Mouse (Mus musculus) CH12.LX (cell line): ENCODE results near the gene Mettl26. TPM values are rescaled to one million over a fixed set of nuclear protein-coding genes. Genes with fewer than 3 reads are reported as not detected.

Source experiments
- DNase-seq: peaks from one replicate; pipeline ENCODE4 v3.0.0-alpha.2; 2013; ENCODE audit errors: extremely low read depth
- H3K27ac ChIP-seq: 2 replicates; pipeline ENCODE4 v1.5.1; 2012; ENCODE audit warnings: low read depth, mild to moderate bottlenecking, control low read depth, moderate library complexity; ENCODE audit not compliant: insufficient read depth
- H3K27me3 ChIP-seq: replicated peaks from 2 replicates; pipeline ENCODE3; 2012; ENCODE audit warnings: inconsistent platforms
- H3K36me3 ChIP-seq, 2 experiments: replicated peaks in 1 of 2; 2 replicates each; pipeline versions ENCODE3 to v1.6.1; 2012; ENCODE audit warnings: inconsistent platforms in 1 of 2, low read length in 1 of 2, mild to moderate bottlenecking in 1 of 2, mixed read lengths in 1 of 2, moderate library complexity in 1 of 2; ENCODE audit not compliant: control insufficient read depth in 1 of 2, insufficient read depth in 1 of 2
- H3K4me1 ChIP-seq, 2 experiments: 2 replicates each; pipeline ENCODE4 v1.6.1; 2012; ENCODE audit warnings: inconsistent platforms in 1 of 2, moderate library complexity in 1 of 2; ENCODE audit not compliant: insufficient read depth in 2 of 2, control insufficient read depth in 1 of 2
- H3K4me2 ChIP-seq: 2 replicates; pipeline ENCODE4 v1.6.1; 2012; ENCODE audit warnings: low read depth, mild to moderate bottlenecking, control low read depth; ENCODE audit not compliant: poor library complexity, insufficient read depth, severe bottlenecking
- H3K4me3 ChIP-seq, 3 experiments: fragments of 150-350 bp in 1 of 3; sonication (generic) in 1 of 3; replicated peaks in 1 of 3; 2 replicates each; pipeline versions ENCODE3 to v1.5.1; 2011 to 2012; ENCODE audit warnings: low read depth in 2 of 3, low read length in 2 of 3, mild to moderate bottlenecking in 2 of 3, moderate library complexity in 2 of 3, control low read depth in 1 of 3, improper control_type of control experiment in 1 of 3, inconsistent platforms in 1 of 3, mixed read lengths in 1 of 3; ENCODE audit not compliant: poor library complexity in 1 of 3
- H3K79me2 ChIP-seq: replicated peaks from 2 replicates; pipeline ENCODE4 v1.6.1; 2012; ENCODE audit warnings: mild to moderate bottlenecking, moderate library complexity; ENCODE audit not compliant: control insufficient read depth, poor library complexity, insufficient read depth, severe bottlenecking; ENCODE audit errors: extremely low read depth
- H3K9ac ChIP-seq: 2 replicates; pipeline ENCODE4 v1.6.1; 2012; ENCODE audit warnings: low read depth, mild to moderate bottlenecking, control low read depth, moderate library complexity; ENCODE audit not compliant: insufficient read depth
- H3K9me3 ChIP-seq: replicated peaks from 2 replicates; pipeline ENCODE3; 2012; ENCODE audit warnings: low read length, inconsistent platforms, mixed read lengths
- CHD2 ChIP-seq: IDR thresholded peaks from 2 replicates; pipeline ENCODE4 v1.6.1; 2011; ENCODE audit warnings: low read length, improper control_type of control experiment
- CTCF ChIP-seq, 2 experiments: IDR thresholded peaks in 1 of 2; conservative IDR thresholded peaks in 1 of 2; 2 replicates each; pipeline ENCODE4 v1.5.1; 2011 to 2012; ENCODE audit warnings: low read depth in 2 of 2, low read length in 2 of 2, improper control_type of control experiment in 1 of 2, inconsistent platforms in 1 of 2, mild to moderate bottlenecking in 1 of 2, moderate library complexity in 1 of 2
- EP300 ChIP-seq: IDR thresholded peaks from 2 replicates; pipeline ENCODE4 v1.6.1; 2011; ENCODE audit warnings: low read length, improper control_type of control experiment
- GABPA ChIP-seq: IDR thresholded peaks from 2 replicates; pipeline ENCODE4 v1.6.1; 2012; ENCODE audit warnings: low read depth, low read length, improper control_type of control experiment, inconsistent platforms; ENCODE audit not compliant: insufficient replicate concordance
- JUND ChIP-seq: conservative IDR thresholded peaks from 2 replicates; pipeline ENCODE4 v1.6.1; 2011; ENCODE audit warnings: low read depth, low read length, improper control_type of control experiment
- KAT2A ChIP-seq: IDR thresholded peaks from 2 replicates; pipeline ENCODE4 v1.6.1; 2012; ENCODE audit warnings: low read length, improper control_type of control experiment, inconsistent platforms; ENCODE audit not compliant: insufficient replicate concordance
- MXI1 ChIP-seq: IDR thresholded peaks from 2 replicates; pipeline ENCODE4 v1.6.1; 2011; ENCODE audit warnings: mild to moderate bottlenecking, low read depth, low read length, improper control_type of control experiment
- NELFE ChIP-seq: IDR thresholded peaks from 2 replicates; pipeline ENCODE4 v1.6.1; 2011; ENCODE audit warnings: low read depth, low read length, improper control_type of control experiment
- PAX5 ChIP-seq: IDR thresholded peaks from 2 replicates; pipeline ENCODE4 v1.6.1; 2012; ENCODE audit warnings: low read length, inconsistent platforms, mixed read lengths
- POLR2AphosphoS2 ChIP-seq: IDR thresholded peaks from 2 replicates; pipeline ENCODE4 v1.6.1; 2011; ENCODE audit warnings: low read depth, low read length, improper control_type of control experiment
- RAD21 ChIP-seq: IDR thresholded peaks from 2 replicates; pipeline ENCODE4 v1.6.1; 2011; ENCODE audit warnings: low read depth, mild to moderate bottlenecking, low read length, improper control_type of control experiment, moderate library complexity
- TCF12 ChIP-seq: IDR thresholded peaks from 2 replicates; pipeline ENCODE4 v1.6.1; 2014; ENCODE audit warnings: low read depth, mild to moderate bottlenecking, inconsistent platforms, low read length, improper control_type of control experiment
- USF2 ChIP-seq: conservative IDR thresholded peaks from 2 replicates; pipeline ENCODE4 v1.6.1; 2011; ENCODE audit warnings: low read depth, low read length, improper control_type of control experiment
- dilution Hi-C: fragments of 300-500 bp; cut with MboI; formaldehyde crosslinking; loops from 2 replicates; pipeline ENCODE4 v1.14.3; 2020; ENCODE audit warnings: low sequenced_read_pairs; ENCODE audit not compliant: extremely low pct_unique_long_range_greater_than_20kb, extremely low pct_ligation_motif_present
- in situ Hi-C: fragments of 300-500 bp; cut with MboI; formaldehyde crosslinking; loops from 3 replicates; pipeline ENCODE4 v1.14.3; 2019; ENCODE audit warnings: low sequenced_read_pairs, low pct_ligation_motif_present, low pct_unique_long_range_greater_than_20kb, mixed read lengths
- polyA plus RNA-seq: library from polyadenylated mRNA; unstranded; fragments of >175 nt; gene quantifications from 2 replicates; pipeline ENCODE4 v1.2.1, GENCODE M21; 2012; ENCODE audit warnings: low read depth; ENCODE audit not compliant: insufficient read length
- total RNA-seq, 2 experiments: library from RNA; depleted of rRNA; stranded (reverse); fragments of 300-350 nt in 1 of 2; fragments of >200 nt in 1 of 2; gene quantifications; 2 replicates each; pipeline ENCODE4 v1.2.3; 2012 to 2014

Mettl26 gene
- total and polyA plus RNA-seq, 3 experiments, result 29.8 to 52.5 (median 33.0) TPM

DNA sequence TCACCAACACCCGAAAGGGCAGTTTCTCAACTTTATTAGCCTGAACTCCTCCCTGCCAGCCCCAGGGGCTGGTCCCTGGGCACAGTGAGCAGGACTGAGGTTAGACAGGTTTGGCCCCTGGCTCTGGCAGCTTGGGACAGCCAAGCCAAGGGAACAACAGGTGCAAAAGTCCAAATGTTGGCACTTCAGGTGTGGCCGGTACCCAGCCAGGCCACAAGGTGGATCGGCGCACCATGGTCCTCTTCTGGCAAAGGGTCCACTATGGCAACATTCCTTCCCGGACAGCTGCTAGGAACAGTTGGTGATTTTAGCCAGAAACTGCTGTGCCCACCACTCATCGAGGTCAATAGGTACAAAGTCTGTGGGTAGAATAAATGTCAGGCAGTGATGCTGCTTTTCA lies 11.2 kb upstream of the Mettl26 start:
- in situ Hi-C loops (no loop called here), dilution Hi-C loops (no loop called here)
- Histone ChIP-seq H3K36me3 (peaks cover 0 to 11% of the 10 kb centered on the region in 2 experiments), H3K9me3 (no peaks in the 10 kb centered on the region), H3K4me1 (peaks cover 13 to 37% of the 10 kb centered on the region in 2 experiments), H3K27me3 (peaks cover 37% of the 10 kb centered on the region), H3K9ac (no peak overlapping the region), H3K4me2 (no peak overlapping the region), H3K79me2 (no peaks in the 10 kb centered on the region), H3K27ac (no peak overlapping the region), H3K4me3 (no peak overlapping the region)
- TF ChIP-seq EP300, result no peak
- TF ChIP-seq USF2, result no peak
- peak in 1 of 2 experiments; percentile 19; a peak in 1 of 4 replicates for TF ChIP-seq CTCF (conservative IDR thresholded peaks at IDR 0.05 in 1 of 2, IDR thresholded peaks at IDR 0.05 in 1 of 2; ENCODE audit: low read depth in 2 of 2, low read length in 2 of 2)
- DNase-seq, result no peak

DNA sequence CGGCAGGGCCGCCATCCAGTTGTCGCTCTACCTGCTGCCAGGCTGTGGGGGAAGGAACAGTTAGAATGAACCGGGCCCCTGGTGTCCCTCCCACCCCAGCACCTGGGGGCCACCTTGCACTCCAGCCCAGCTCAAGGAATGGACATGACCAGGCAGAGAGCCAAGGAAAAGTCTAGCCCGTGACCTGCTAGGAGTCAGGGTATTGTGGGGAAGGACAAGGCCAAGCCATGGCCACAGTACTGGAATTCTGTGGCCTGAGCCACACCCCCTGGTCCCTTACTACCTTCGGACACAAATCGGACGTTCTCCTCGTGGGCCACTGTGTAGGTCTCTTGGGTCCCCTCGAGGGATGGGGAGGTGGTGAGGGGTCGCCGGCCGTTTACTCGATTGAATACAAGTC lies 10.6 kb upstream of the Mettl26 start:
- no peak overlapping the region for H3K27ac ChIP-seq
- dilution Hi-C loops (no loop called here), in situ Hi-C loops (no loop called here)
- peaks cover 13 to 40% of the 10 kb centered on the region in 2 experiments for H3K4me1 ChIP-seq
- TF ChIP-seq CTCF (conservative IDR thresholded peaks at IDR 0.05 in 1 of 2, IDR thresholded peaks at IDR 0.05 in 1 of 2; ENCODE audit: low read depth in 2 of 2, low read length in 2 of 2), result no peak
- TF ChIP-seq MXI1, result no peak
- TF ChIP-seq GABPA, result no peak
- TF ChIP-seq, all 38 proteins: peak for 0
- no peak for DNase-seq
- H3K4me2 ChIP-seq, result no peak overlapping the region
- peaks cover 0 to 5% of the 10 kb centered on the region in 2 experiments for H3K36me3 ChIP-seq
- no peak overlapping the region for H3K9ac ChIP-seq
- H3K27me3 ChIP-seq, result peaks cover 42% of the 10 kb centered on the region
- no peaks in the 10 kb centered on the region for H3K9me3 ChIP-seq
- no peak overlapping the region for H3K4me3 ChIP-seq
- no peaks in the 10 kb centered on the region for H3K79me2 ChIP-seq

- no peaks in the 10 kb centered on the region for H3K79me2 ChIP-seq
- TF ChIP-seq TCF12 (no peak), USF2 (no peak), PAX5 (no peak), POLR2AphosphoS2 (no peak), CHD2 (no peak), KAT2A (no peak), GABPA (no peak), NELFE (no peak), CTCF (conservative IDR thresholded peaks at IDR 0.05 in 1 of 2, IDR thresholded peaks at IDR 0.05 in 1 of 2; ENCODE audit: low read depth in 2 of 2, low read length in 2 of 2) (no peak), JUND (no peak), RAD21 (no peak)
- H3K27me3 ChIP-seq, result peaks cover 47% of the 10 kb centered on the region
- H3K9ac ChIP-seq, result no peak overlapping the region
- H3K27ac ChIP-seq, result no peak overlapping the region
- no peaks in the 10 kb centered on the region for H3K36me3 ChIP-seq
- H3K4me1 ChIP-seq, result peaks cover 9 to 34% of the 10 kb centered on the region in 2 experiments
- dilution Hi-C loops (no loop called here), in situ Hi-C loops (no loop called here)
- no peak overlapping the region for H3K4me2 ChIP-seq
- H3K9me3 ChIP-seq, result no peaks in the 10 kb centered on the region
- DNase-seq, result no peak
- H3K4me3 ChIP-seq, result no peak overlapping the region
These were observed 9.6 kb upstream of the Mettl26 start for GRCm38 (mm10) chr17:25865288-25865687.
